Mouse (Mus musculus) neutrophil, adult 5-6 weeks (primary cell): ENCODE results near the gene Upb1. TPM values are rescaled to one million over a fixed set of nuclear protein-coding genes. Genes with fewer than 3 reads are reported as not detected.
A peak's percentile ranks its signal among the peaks of the same experiment; 100 is the strongest.

Experiments used
- ATAC-seq: fragments of 151-379, 151-347 bp; 2 replicates; pipeline ENCODE4 v1.8.0; 2017; ENCODE audit warnings: mild to moderate bottlenecking, moderate TSS enrichment; ENCODE audit not compliant: insufficient number of reproducible peaks, poor library complexity, low FRiP score, severe bottlenecking; ENCODE audit errors: extremely low read depth
- total RNA-seq: library from RNA; stranded (forward); fragments of 200-1000 nt; gene quantifications from 2 replicates; pipeline ENCODE4 v1.2.3, GENCODE M21; 2017

The Upb1 gene
- total RNA-seq, 1 experiment from 2014 or later, result 1.0 TPM

GRCm38 (mm10) chr10:75417363-75418042, 16.6 kb downstream of the Upb1 start:
- no peak for ATAC-seq

GRCm38 (mm10) chr10:75418747-75419146, 17.8 kb downstream of the Upb1 start:
- ATAC-seq, result no peak

- ATAC-seq, result no peak
These were observed 23.6 kb downstream of the Upb1 start for GRCm38 (mm10) chr10:75424498-75424901.

GRCm38 (mm10) chr10:75428049-75429003, 27.4 kb downstream of the Upb1 start:
- ATAC-seq, result no peak

GRCm38 (mm10) chr10:75429004-75429380, 28.1 kb downstream of the Upb1 start:
- no peak; the same call in 1 of the 2 replicates for ATAC-seq

- peak; percentile 67 for ATAC-seq
These were observed 28.7 kb downstream of the Upb1 start for GRCm38 (mm10) chr10:75429522-75430146.

- no peak for ATAC-seq
These were observed 29.2 kb downstream of the Upb1 start for GRCm38 (mm10) chr10:75430147-75430537.

GRCm38 (mm10) chr10:75430633-75431032, 29.7 kb downstream of the Upb1 start:
- peak; percentile 37; the same call in 1 of the 2 replicates for ATAC-seq

GRCm38 (mm10) chr10:75436604-75437217, 35.8 kb downstream of the Upb1 start:
- ATAC-seq, result peak; percentile 79

GRCm38 (mm10) chr10:75437284-75437683, 36.4 kb downstream of the Upb1 start:
- ATAC-seq, result no peak

GRCm38 (mm10) chr10:75438132-75438810, 37.4 kb downstream of the Upb1 start:
- no peak for ATAC-seq

- no peak for ATAC-seq
These were observed 38.4 kb downstream of the Upb1 start for GRCm38 (mm10) chr10:75439211-75439811.

GRCm38 (mm10) chr10:75440756-75441155, 39.8 kb downstream of the Upb1 start:
- no peak for ATAC-seq

- no peak for ATAC-seq
These were observed 40.9 kb downstream of the Upb1 start for GRCm38 (mm10) chr10:75441800-75442199.

GRCm38 (mm10) chr10:75443017-75443416, 42.1 kb downstream of the Upb1 start:
- no peak for ATAC-seq

GRCm38 (mm10) chr10:75444111-75444826, 43.4 kb downstream of the Upb1 start:
- no peak for ATAC-seq

- ATAC-seq, result no peak
These were observed 44.1 kb downstream of the Upb1 start for GRCm38 (mm10) chr10:75445030-75445429.
